Mouse (Mus musculus) CH12.LX (cell line): Measurements from ENCODE around the gene M6pr.

Experiments used
- CTCF ChIP-seq, 2 experiments: IDR thresholded peaks in 1 of 2; conservative IDR thresholded peaks in 1 of 2; 2 replicates each; pipeline ENCODE4 v1.5.1; 2011 to 2012; ENCODE audit warnings: low read depth in 2 of 2, low read length in 2 of 2, improper control_type of control experiment in 1 of 2, inconsistent platforms in 1 of 2, mild to moderate bottlenecking in 1 of 2, moderate library complexity in 1 of 2
- ELF1 ChIP-seq: IDR thresholded peaks from 2 replicates; pipeline ENCODE4 v1.6.1; 2014; ENCODE audit warnings: low read depth, mild to moderate bottlenecking, inconsistent platforms, low read length, improper control_type of control experiment
- JUND ChIP-seq: conservative IDR thresholded peaks from 2 replicates; pipeline ENCODE4 v1.6.1; 2011; ENCODE audit warnings: low read depth, low read length, improper control_type of control experiment
- KAT2A ChIP-seq: IDR thresholded peaks from 2 replicates; pipeline ENCODE4 v1.6.1; 2012; ENCODE audit warnings: low read length, improper control_type of control experiment, inconsistent platforms; ENCODE audit not compliant: insufficient replicate concordance
- POLR2A ChIP-seq: IDR thresholded peaks from 2 replicates; pipeline ENCODE4 v1.6.1; 2011; ENCODE audit warnings: low read depth, mild to moderate bottlenecking, improper control_type of control experiment, low read length
- POLR2AphosphoS2 ChIP-seq: IDR thresholded peaks from 2 replicates; pipeline ENCODE4 v1.6.1; 2011; ENCODE audit warnings: low read depth, low read length, improper control_type of control experiment
- ZMIZ1 ChIP-seq: IDR thresholded peaks from 2 replicates; pipeline ENCODE4 v1.6.1; 2012; ENCODE audit warnings: low read depth, mild to moderate bottlenecking, inconsistent platforms, low read length, improper control_type of control experiment

- no peak for TF ChIP-seq POLR2A
- no peak for TF ChIP-seq KAT2A
- no peak for TF ChIP-seq CTCF (conservative IDR thresholded peaks at IDR 0.05 in 1 of 2, IDR thresholded peaks at IDR 0.05 in 1 of 2; ENCODE audit: low read depth in 2 of 2, low read length in 2 of 2)
- no peak for TF ChIP-seq ZMIZ1
- no peak for TF ChIP-seq ELF1
- no peak for TF ChIP-seq JUND
- no peak for TF ChIP-seq POLR2AphosphoS2
Measured at GRCm38 (mm10) chr6:122289313-122289712, 19.2 kb upstream of the M6pr start.
